Mouse (Mus musculus): ENCODE data around the gene Csrp1. TPM values are rescaled to one million over a fixed set of nuclear protein-coding genes. Genes with fewer than 3 reads are reported as not detected.
A peak's percentile ranks its signal among the peaks of the same experiment; 100 is the strongest.

Csrp1 gene
- polyA plus RNA-seq, 1 experiment from 2014 or later, result 285 TPM

DNA sequence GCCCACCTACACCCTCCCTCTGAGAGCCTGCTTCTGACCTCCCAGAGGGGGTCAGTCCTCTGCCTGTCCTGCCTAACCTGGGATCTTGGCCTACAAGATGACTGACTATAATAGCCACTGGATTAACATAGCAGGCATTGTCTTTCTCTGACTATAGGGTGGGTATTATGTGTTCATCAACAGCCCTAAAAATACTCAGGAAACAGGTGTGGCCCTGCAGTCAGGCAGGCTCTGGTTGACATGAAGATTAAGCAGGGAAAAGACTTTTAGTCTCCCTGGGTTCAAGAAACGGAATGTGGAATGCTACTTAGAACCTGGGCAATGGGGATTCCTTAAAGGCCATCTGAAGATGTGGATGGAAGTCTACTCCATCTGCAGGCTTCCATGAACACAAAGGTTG, 78.6 kb downstream of the Csrp1 start:
- no peak for TF ChIP-seq CTCF (IDR thresholded peaks at IDR 0.05; ENCODE audit: low read depth)
- no peaks in the 10 kb centered on the region for H3K36me3 ChIP-seq (ENCODE audit: control insufficient read depth, insufficient read depth)
- no peak for ATAC-seq
- H3K27me3 ChIP-seq (replicated peaks; ENCODE audit: control insufficient read depth, insufficient read depth, low read length), result no peaks in the 10 kb centered on the region
- no peak overlapping the region for H3K4me2 ChIP-seq (replicated peaks; ENCODE audit: low read depth)
- peaks cover 30% of the 10 kb centered on the region for H3K4me1 ChIP-seq (replicated peaks; ENCODE audit: control insufficient read depth, insufficient read depth, low read length)
- WGBS, result 79% methylated on average over 1 of the region's 1 CpGs
- H3K4me3 ChIP-seq (ENCODE audit: low read depth, low read length), result no peak overlapping the region
- no peaks in the 10 kb centered on the region for H3K9me3 ChIP-seq (ENCODE audit: control insufficient read depth)
- H3K9ac ChIP-seq (ENCODE audit: low read depth, low read length), result no peak overlapping the region
- no peak overlapping the region for H3K27ac ChIP-seq (ENCODE audit: low read depth, low read length)

DNA sequence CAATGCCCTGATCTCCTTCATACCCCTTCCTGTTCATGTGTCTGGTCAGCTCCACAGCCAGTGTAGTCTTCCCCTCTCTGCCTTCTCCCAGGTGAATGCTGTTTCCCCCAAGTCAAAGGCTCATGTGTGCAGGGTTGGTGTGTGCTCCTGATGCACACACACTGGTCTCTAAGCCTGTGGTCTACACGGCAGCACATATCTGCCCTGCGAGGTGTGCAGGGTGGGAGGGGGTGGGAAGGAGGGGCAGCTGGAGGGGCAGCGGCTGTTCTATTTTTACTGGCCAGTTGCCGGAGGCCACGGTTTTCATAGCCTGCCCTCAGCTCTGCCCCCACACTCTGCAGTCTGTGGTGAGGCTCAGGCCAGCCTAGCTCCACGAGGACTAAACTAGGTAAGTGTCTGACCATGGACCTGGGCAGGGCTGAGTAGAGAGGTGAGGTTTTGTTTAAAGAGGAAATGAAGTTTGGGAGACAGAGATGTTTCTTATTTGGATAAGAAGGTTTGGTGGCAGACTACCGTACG, 79.3 kb downstream of the Csrp1 start:
- no peak overlapping the region for H3K4me2 ChIP-seq (replicated peaks; ENCODE audit: low read depth)
- no peaks in the 10 kb centered on the region for H3K27me3 ChIP-seq (replicated peaks; ENCODE audit: control insufficient read depth, insufficient read depth, low read length)
- ATAC-seq, result no peak
- peaks cover 24% of the 10 kb centered on the region for H3K4me1 ChIP-seq (replicated peaks; ENCODE audit: control insufficient read depth, insufficient read depth, low read length)
- H3K9ac ChIP-seq (ENCODE audit: low read depth, low read length), result no peak overlapping the region
- H3K9me3 ChIP-seq (ENCODE audit: control insufficient read depth), result no peaks in the 10 kb centered on the region
- H3K27ac ChIP-seq (ENCODE audit: low read depth, low read length), result no peak overlapping the region
- no peak overlapping the region for H3K4me3 ChIP-seq (ENCODE audit: low read depth, low read length)
- WGBS, result 57% methylated on average over 8 of the region's 8 CpGs
- TF ChIP-seq CTCF (IDR thresholded peaks at IDR 0.05; ENCODE audit: low read depth), result no peak
- no peaks in the 10 kb centered on the region for H3K36me3 ChIP-seq (ENCODE audit: control insufficient read depth, insufficient read depth)

- 0 out of 2 replicates have a peak, but pooled peaks have one; percentile 8 for TF ChIP-seq CTCF (IDR thresholded peaks at IDR 0.05; ENCODE audit: low read depth)
- H3K27ac ChIP-seq (ENCODE audit: low read depth, low read length), result peak overlapping the region; percentile 82
- peaks cover 23% of the 10 kb centered on the region for H3K4me1 ChIP-seq (replicated peaks; ENCODE audit: control insufficient read depth, insufficient read depth, low read length)
- WGBS, result 31% methylated on average over 8 of the region's 8 CpGs
- 0 out of 2 replicates have a peak overlapping the region, but pooled peaks have one; percentile 2 for H3K4me2 ChIP-seq (replicated peaks; ENCODE audit: low read depth)
- H3K27me3 ChIP-seq (replicated peaks; ENCODE audit: control insufficient read depth, insufficient read depth, low read length), result no peaks in the 10 kb centered on the region
- ATAC-seq, result peak; percentile 37
- H3K36me3 ChIP-seq (ENCODE audit: control insufficient read depth, insufficient read depth), result no peaks in the 10 kb centered on the region
- no peak overlapping the region for H3K9ac ChIP-seq (ENCODE audit: low read depth, low read length)
- no peak overlapping the region for H3K4me3 ChIP-seq (ENCODE audit: low read depth, low read length)
- H3K9me3 ChIP-seq (ENCODE audit: control insufficient read depth), result no peaks in the 10 kb centered on the region
Observed at GRCm38 (mm10) chr1:135800192-135800950, 80.5 kb downstream of the Csrp1 start.

Other genes with a start within 250 kb of the Csrp1 start
- gene Nav1, start 112.8 kb upstream of the Csrp1 start, polyA plus RNA-seq (2015; fragmentation: Nextera tagmentation; extraction: Ambion mirVana), result 3.4 and 5.4 TPM in 2 replicates
- gene Phlda3, start 46.1 kb downstream of the Csrp1 start, polyA plus RNA-seq (2015; fragmentation: Nextera tagmentation; extraction: Ambion mirVana), result 22.0 and 22.5 TPM in 2 replicates
- gene Tnni1, start 59.4 kb downstream of the Csrp1 start, polyA plus RNA-seq (2015; fragmentation: Nextera tagmentation; extraction: Ambion mirVana), result 3.1 and 4.1 TPM in 2 replicates
- gene Lad1, start 98.5 kb downstream of the Csrp1 start, polyA plus RNA-seq (2015; fragmentation: Nextera tagmentation; extraction: Ambion mirVana), result 208 and 224 TPM in 2 replicates
- gene Tnnt2, start 116.3 kb downstream of the Csrp1 start, polyA plus RNA-seq (2015; fragmentation: Nextera tagmentation; extraction: Ambion mirVana), result 56.8 and 73.9 TPM in 2 replicates
- gene Pkp1, start 199.1 kb downstream of the Csrp1 start, polyA plus RNA-seq (2015; fragmentation: Nextera tagmentation; extraction: Ambion mirVana), result 0.03 and 0.07 TPM in 2 replicates

Data from intestine, postnatal 0 days (tissue).